Mouse (Mus musculus) liver, postnatal 0 days (tissue): ENCODE results near the gene Adprh. TPM values are rescaled to one million over a fixed set of nuclear protein-coding genes. Genes with fewer than 3 reads are reported as not detected.

ENCODE experiments used
- ATAC-seq: fragments of 200-750 bp; cut with Nextera tagmentation; 2 replicates; pipeline ENCODE4 v1.8.0; 2017; ENCODE audit warnings: mild to moderate bottlenecking, moderate library complexity
- DNase-seq: peaks from one replicate; pipeline ENCODE4 v3.0.0-alpha.2; 2016
- H3K27ac ChIP-seq: fragments of 300-500 bp; sonication (generic); 2 replicates; pipeline ENCODE4 v1.5.1; 2014; ENCODE audit warnings: antibody characterized with exemption, moderate library complexity, mild to moderate bottlenecking, low read depth
- H3K27me3 ChIP-seq: fragments of 300-500 bp; sonication (generic); 2 replicates; pipeline ENCODE4 v1.6.1; 2014; ENCODE audit warnings: low read length, control low read depth, mixed read lengths; ENCODE audit not compliant: insufficient read depth
- H3K36me3 ChIP-seq: fragments of 300-500 bp; sonication (generic); replicated peaks from 2 replicates; pipeline ENCODE4 v1.6.1; 2014; ENCODE audit warnings: mild to moderate bottlenecking, control low read depth, low read length, moderate library complexity, mixed read lengths; ENCODE audit not compliant: insufficient read depth
- H3K4me1 ChIP-seq: fragments of 300-500 bp; sonication (generic); 2 replicates; pipeline ENCODE4 v1.6.1; 2014; ENCODE audit warnings: antibody characterized with exemption, mild to moderate bottlenecking, control low read depth; ENCODE audit not compliant: insufficient read depth
- H3K4me2 ChIP-seq: fragments of 300-500 bp; sonication (generic); 2 replicates; pipeline ENCODE4 v1.6.1; 2014; ENCODE audit warnings: low read depth, mild to moderate bottlenecking, low read length, moderate library complexity, mixed read lengths
- H3K4me3 ChIP-seq: fragments of 300-500 bp; sonication (generic); 2 replicates; pipeline ENCODE4 v1.5.1; 2014; ENCODE audit warnings: low read depth, low read length
- H3K9ac ChIP-seq: fragments of 300-500 bp; sonication (generic); replicated peaks from 2 replicates; pipeline ENCODE4 v1.6.1; 2014; ENCODE audit warnings: mild to moderate bottlenecking, moderate library complexity
- H3K9me3 ChIP-seq: fragments of 300-500 bp; sonication (generic); 2 replicates; pipeline ENCODE4 v1.6.1; 2016; ENCODE audit warnings: mild to moderate bottlenecking, control low read depth, low read length, mixed read lengths
- CTCF ChIP-seq: sonication (generic); IDR thresholded peaks from 2 replicates; pipeline ENCODE4 v1.5.1; 2016; ENCODE audit warnings: antibody characterized with exemption, low read depth
- EP300 ChIP-seq: IDR thresholded peaks from 2 replicates; pipeline ENCODE4 v1.6.1; 2016; ENCODE audit warnings: antibody characterized with exemption, low read depth, mild to moderate bottlenecking
- WGBS: fragments of 180-500 bp; shearing (Covaris S2); extraction: QIAGEN DNeasy Blood & Tissue Kit; methylation state at CpG from one replicate; pipeline ENCODE4 v1.1.7; 2014; ENCODE audit not compliant: insufficient replicate concordance; 5-methylcytosine and 5-hydroxymethylcytosine counted together
- polyA plus RNA-seq: library from polyadenylated mRNA; unstranded; fragments of >200 nt; fragmentation: Nextera tagmentation; extraction: Ambion mirVana; gene quantifications from 2 replicates; pipeline ENCODE4 v1.2.1, GENCODE M21; 2015

Adprh gene
- polyA plus RNA-seq, 1 experiment from 2014 or later: 22.2 TPM

- Histone ChIP-seq H3K27me3 (no peaks in the 10 kb centered on the region), H3K9ac (no peak overlapping the region), H3K4me2 (no peak overlapping the region), H3K36me3 (no peaks in the 10 kb centered on the region), H3K4me1 (peaks cover 16% of the 10 kb centered on the region), H3K4me3 (no peak overlapping the region), H3K9me3 (no peaks in the 10 kb centered on the region), H3K27ac (no peak overlapping the region)
- no peak for DNase-seq
- TF ChIP-seq EP300 (no peak), CTCF (no peak)
- WGBS: 63% methylated on average over 9 of the region's 9 CpGs
- ATAC-seq: no peak
Measured at GRCm38 (mm10) chr16:38474677-38475286, 22.3 kb upstream of the Adprh start.

GRCm38 (mm10) chr16:38473661-38474060, 21.2 kb upstream of the Adprh start:
- H3K27ac ChIP-seq: no peak overlapping the region
- no peaks in the 10 kb centered on the region for H3K36me3 ChIP-seq
- DNase-seq (no peak), ATAC-seq (no peak)
- TF ChIP-seq EP300: 0 out of 2 replicates have a peak, but pooled peaks have one; percentile 9
- no peak for TF ChIP-seq CTCF
- peaks cover 16% of the 10 kb centered on the region for H3K4me1 ChIP-seq
- H3K4me2 ChIP-seq: no peak overlapping the region
- H3K9ac ChIP-seq: no peak overlapping the region
- WGBS: 49% methylated on average over 5 of the region's 5 CpGs
- H3K9me3 ChIP-seq: no peaks in the 10 kb centered on the region
- no peaks in the 10 kb centered on the region for H3K27me3 ChIP-seq
- H3K4me3 ChIP-seq: no peak overlapping the region

DNA sequence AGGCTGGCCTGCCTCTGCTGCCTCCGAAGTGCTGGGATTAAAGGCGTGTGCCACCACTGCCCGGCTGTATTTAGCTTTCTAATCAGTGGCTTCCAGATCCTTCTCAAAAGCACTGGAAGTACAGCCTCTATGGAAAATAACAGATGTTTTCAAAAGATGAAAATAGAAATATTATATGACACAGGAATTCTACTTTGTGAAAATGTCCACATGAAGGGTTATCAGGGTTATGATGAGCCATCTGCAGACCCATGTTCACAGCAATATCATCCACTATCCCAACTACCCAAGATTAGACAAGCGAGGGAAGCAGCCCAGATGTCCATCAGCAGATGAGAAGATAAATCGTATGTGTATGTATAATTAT, 20.0 kb upstream of the Adprh start:
- ATAC-seq: peak; percentile 73

GRCm38 (mm10) chr16:38471697-38472506, 19.4 kb upstream of the Adprh start:
- H3K4me2 ChIP-seq: no peak overlapping the region
- no peak overlapping the region for H3K9ac ChIP-seq
- H3K4me3 ChIP-seq: no peak overlapping the region
- no peaks in the 10 kb centered on the region for H3K36me3 ChIP-seq
- WGBS: 48% methylated on average over 11 of the region's 11 CpGs
- H3K9me3 ChIP-seq: no peaks in the 10 kb centered on the region
- no peaks in the 10 kb centered on the region for H3K27me3 ChIP-seq
- H3K27ac ChIP-seq: no peak overlapping the region
- H3K4me1 ChIP-seq: peaks cover 12% of the 10 kb centered on the region
- ATAC-seq: no peak
- no peak for DNase-seq
- 0 out of 2 replicates have a peak, but pooled peaks have one; percentile 10 for TF ChIP-seq CTCF
- no peak for TF ChIP-seq EP300

More for the DNA sequence above, 20.0 kb upstream of the Adprh start:
- Histone ChIP-seq H3K4me3 (no peak overlapping the region), H3K4me2 (no peak overlapping the region), H3K4me1 (peaks cover 16% of the 10 kb centered on the region), H3K36me3 (no peaks in the 10 kb centered on the region), H3K9me3 (no peaks in the 10 kb centered on the region), H3K9ac (no peak overlapping the region), H3K27me3 (no peaks in the 10 kb centered on the region), H3K27ac (no peak overlapping the region)
- 64% methylated on average over 5 of the region's 5 CpGs for WGBS
- TF ChIP-seq CTCF (no peak), EP300 (peak; percentile 88)
- DNase-seq: no peak

GRCm38 (mm10) chr16:38469437-38469836, 16.9 kb upstream of the Adprh start:
- Histone ChIP-seq H3K4me3 (no peak overlapping the region), H3K4me1 (no peaks in the 10 kb centered on the region), H3K36me3 (no peaks in the 10 kb centered on the region), H3K27me3 (no peaks in the 10 kb centered on the region), H3K9ac (no peak overlapping the region), H3K9me3 (no peaks in the 10 kb centered on the region), H3K27ac (no peak overlapping the region), H3K4me2 (no peak overlapping the region)
- ATAC-seq (no peak), DNase-seq (no peak)
- no peak for TF ChIP-seq CTCF
- TF ChIP-seq EP300: no peak
- WGBS: 74% methylated on average over 8 of the region's 8 CpGs

DNA sequence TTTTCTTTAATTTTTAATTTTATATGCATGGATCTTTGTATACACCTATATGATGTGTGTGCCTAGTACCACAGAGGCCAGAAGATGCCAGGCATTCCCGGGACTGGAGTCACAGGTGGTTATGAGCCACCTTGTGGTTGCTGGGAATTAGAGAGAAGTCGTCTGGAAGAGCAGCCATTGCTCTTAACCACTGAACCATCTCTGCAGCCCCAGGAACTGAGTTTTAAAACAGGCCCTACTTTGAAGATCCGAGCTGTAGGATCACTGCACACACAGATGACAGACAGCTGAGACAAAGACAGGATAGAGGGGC, 16.2 kb upstream of the Adprh start:
- H3K4me3 ChIP-seq: no peak overlapping the region
- no peaks in the 10 kb centered on the region for H3K4me1 ChIP-seq
- DNase-seq (no peak), ATAC-seq (no peak)
- H3K27me3 ChIP-seq: no peaks in the 10 kb centered on the region
- no peaks in the 10 kb centered on the region for H3K9me3 ChIP-seq
- H3K9ac ChIP-seq: no peak overlapping the region
- no peaks in the 10 kb centered on the region for H3K36me3 ChIP-seq
- H3K4me2 ChIP-seq: no peak overlapping the region
- no peak overlapping the region for H3K27ac ChIP-seq
- TF ChIP-seq EP300 (no peak), CTCF (0 out of 2 replicates have a peak, but pooled peaks have one; percentile 15)
- WGBS: 35% methylated on average over 3 of the region's 3 CpGs
